Mouse (Mus musculus) embryonic stem cell, embryonic (primary cell): ENCODE measurements around the gene Myo5c.
"Not testable (repeated sequence)": the region's sequence is repeated elsewhere in the genome, so short reads cannot be mapped to it uniquely, and the experiment has no call there.

Experiments
- CTCF ChIA-PET, 4 experiments: fragments of 300-600 bp in 2 of 4; fragments of 350-600 bp in 2 of 4; sonication (Branson Sonifier 250); formaldehyde crosslinking; loops; one replicate each; lab custom pipeline; 2022; ENCODE audit warnings: inconsistent platforms in 2 of 4; lab: Charles Lee
- POLR2A ChIA-PET, 4 experiments: fragments of 300-600 bp in 2 of 4; fragments of 350-600 bp in 2 of 4; sonication (Branson Sonifier 250); formaldehyde crosslinking; loops; one replicate each; lab custom pipeline; 2022; ENCODE audit warnings: antibody characterized with exemption in 4 of 4, inconsistent platforms in 1 of 4; lab: Charles Lee

Myo5c gene

GRCm38 (mm10) chr9:75235696-75236095 is 3.9 kb downstream of the Myo5c start:
- ChIA-PET POLR2A (interaction anchor here in 2 of 4 experiments (1.2 to 4.0 kb wide), 9 partner anchors 14 to 68 kb away, joined by 3 to 25 read pairs (median 3); no protein-coding TSS in a partner anchor), CTCF (interaction anchor here in 1 of 4 experiments (1.2 to 1.7 kb wide), 2 partner anchors 14 to 186 kb away, joined by 3 to 4 read pairs; no protein-coding TSS in a partner anchor)

GRCm38 (mm10) chr9:75236416-75237308 is 4.8 kb downstream of the Myo5c start:
- POLR2A ChIA-PET: interaction anchor here in 2 of 4 experiments (0.8 to 4.0 kb wide), 12 partner anchors 10 to 328 kb away, joined by 3 to 25 read pairs (median 4); partner anchors contain the start of gene Mapk6 (in 1 of the 2)
- CTCF ChIA-PET: interaction anchor here in 1 of 4 experiments (0.9 to 1.7 kb wide), 2 partner anchors 15 to 187 kb away, joined by 4 read pairs; no protein-coding TSS in a partner anchor

GRCm38 (mm10) chr9:75238179-75238578 is 6.4 kb downstream of the Myo5c start:
- POLR2A ChIA-PET: interaction anchor here in 2 of 4 experiments (1.2 to 1.4 kb wide), 2 partner anchors 23 to 172 kb away, joined by 5 to 6 read pairs; partner anchors contain the start of gene Mapk6 (in 1 of the 2)

GRCm38 (mm10) chr9:75243052-75243451 is 11.2 kb downstream of the Myo5c start:
- POLR2A ChIA-PET: interaction anchor here in 1 of 4 experiments (0.6 to 0.9 kb wide), 2 partner anchors 11 to 84 kb away, joined by 3 read pairs; no protein-coding TSS in a partner anchor
- CTCF ChIA-PET: interaction anchor here in 2 of 4 experiments (1.1 to 2.1 kb wide), 5 partner anchors 11 to 33 kb away, joined by 3 to 15 read pairs (median 8); partner anchors contain the start of gene Myo5c (in 2 of the 2)

More at GRCm38 (mm10) chr9:75238179-75238578, 6.4 kb downstream of the Myo5c start:
- CTCF ChIA-PET: no interaction called here

GRCm38 (mm10) chr9:75243730-75244406 is 12.0 kb downstream of the Myo5c start:
- POLR2A ChIA-PET: interaction anchor here in 3 of 4 experiments (0.8 to 1.3 kb wide), 6 partner anchors 10 to 16 kb away, joined by 3 to 4 read pairs (median 3); partner anchors contain the start of gene Myo5c (in 2 of the 3)

GRCm38 (mm10) chr9:75244527-75244926 is 12.7 kb downstream of the Myo5c start:
- ChIA-PET CTCF (interaction anchor here (0.6 to 2.1 kb wide), 12 partner anchors 9 to 211 kb away, joined by 3 to 15 read pairs (median 3); partner anchors contain the start of gene Myo5c (in 1 of the 4)), POLR2A (interaction anchor here in 3 of 4 experiments (0.8 to 1.3 kb wide), 5 partner anchors 11 to 16 kb away, joined by 3 to 4 read pairs (median 3); partner anchors contain the start of gene Myo5c (in 2 of the 3))

More at GRCm38 (mm10) chr9:75243730-75244406, 12.0 kb downstream of the Myo5c start:
- CTCF ChIA-PET: interaction anchor here (0.5 to 2.1 kb wide), 16 partner anchors 10 to 440 kb away, joined by 3 to 15 read pairs (median 3); partner anchors contain the start of gene Myo5c (in 2 of the 4)

GRCm38 (mm10) chr9:75246080-75246930 is 14.5 kb downstream of the Myo5c start:
- ChIA-PET CTCF (no interaction called here), POLR2A (no interaction called here)

GRCm38 (mm10) chr9:75247870-75248269 is 16.1 kb downstream of the Myo5c start:
- POLR2A ChIA-PET: interaction anchor here in 2 of 4 experiments (0.7 to 1.7 kb wide), 2 partner anchors 14 to 17 kb away, joined by 3 to 5 read pairs; no protein-coding TSS in a partner anchor
- CTCF ChIA-PET: interaction anchor here in 1 of 4 experiments (0.9 kb wide), 1 partner anchor 30 kb away, joined by 3 read pairs; no protein-coding TSS in a partner anchor

- CTCF ChIA-PET: interaction anchor here in 1 of 4 experiments (0.6 kb wide), 1 partner anchor 34 kb away, joined by 3 read pairs; no protein-coding TSS in a partner anchor
Observed at GRCm38 (mm10) chr9:75248359-75248758, 16.5 kb downstream of the Myo5c start.

GRCm38 (mm10) chr9:75248874-75249273 is 17.1 kb downstream of the Myo5c start:
- ChIA-PET POLR2A (interaction anchor here in 1 of 4 experiments (0.6 to 1.3 kb wide), 3 partner anchors 13 to 28 kb away, joined by 3 to 4 read pairs (median 3); partner anchors contain the start of gene Myo5c), CTCF (interaction anchor here in 1 of 4 experiments (0.6 kb wide), 1 partner anchor 35 kb away, joined by 3 read pairs; no protein-coding TSS in a partner anchor)

More at GRCm38 (mm10) chr9:75248359-75248758, 16.5 kb downstream of the Myo5c start:
- POLR2A ChIA-PET: interaction anchor here in 2 of 4 experiments (0.6 to 1.7 kb wide), 3 partner anchors 13 to 28 kb away, joined by 3 to 5 read pairs (median 3); no protein-coding TSS in a partner anchor

- CTCF ChIA-PET: not testable (repeated sequence)
- POLR2A ChIA-PET: interaction anchor here in 1 of 4 experiments (1.1 to 1.8 kb wide), 2 partner anchors 11 to 17 kb away, joined by 3 to 8 read pairs; no protein-coding TSS in a partner anchor
Observed at GRCm38 (mm10) chr9:75253158-75253557, 21.3 kb downstream of the Myo5c start.

- ChIA-PET POLR2A (interaction anchor here in 2 of 4 experiments (0.8 to 1.8 kb wide), 3 partner anchors 10 to 21 kb away, joined by 3 to 8 read pairs (median 3); no protein-coding TSS in a partner anchor), CTCF (interaction anchor here in 2 of 4 experiments (0.7 to 0.9 kb wide), 3 partner anchors 9 to 273 kb away, joined by 3 to 4 read pairs (median 3); no protein-coding TSS in a partner anchor)
Observed at GRCm38 (mm10) chr9:75253766-75254165, 21.9 kb downstream of the Myo5c start.

GRCm38 (mm10) chr9:75254196-75254955 is 22.6 kb downstream of the Myo5c start:
- CTCF ChIA-PET: interaction anchor here in 2 of 4 experiments (0.7 to 0.9 kb wide), 3 partner anchors 10 to 273 kb away, joined by 3 to 4 read pairs (median 3); no protein-coding TSS in a partner anchor
- POLR2A ChIA-PET: interaction anchor here in 2 of 4 experiments (0.8 to 1.1 kb wide), 2 partner anchors 10 to 22 kb away, joined by 3 read pairs; no protein-coding TSS in a partner anchor

GRCm38 (mm10) chr9:75255820-75256545 is 24.2 kb downstream of the Myo5c start:
- CTCF ChIA-PET: interaction anchor here in 2 of 4 experiments (0.6 to 0.7 kb wide), 2 partner anchors 27 to 56 kb away, joined by 3 to 4 read pairs; no protein-coding TSS in a partner anchor

More at GRCm38 (mm10) chr9:75255820-75256545, 24.2 kb downstream of the Myo5c start:
- POLR2A ChIA-PET: interaction anchor here in 2 of 4 experiments (1.0 to 2.0 kb wide), 4 partner anchors 12 to 27 kb away, joined by 3 to 5 read pairs (median 4); partner anchors contain the start of gene Myo5c (in 1 of the 2)
